Mouse (Mus musculus) gastrocnemius, adult 2 months (tissue): Measurements from ENCODE around the gene Rps26. TPM values are rescaled to one million over a fixed set of nuclear protein-coding genes. Genes with fewer than 3 reads are reported as not detected.
"Not testable (repeated sequence)": the region's sequence is repeated elsewhere in the genome, so short reads cannot be mapped to it uniquely, and the experiment has no call there.

Source experiments
- DNase-seq: peaks from one replicate; pipeline ENCODE4 v3.0.0; 2022
- H3K27ac ChIP-seq: fragments of 200-600 bp; 2 replicates; pipeline ENCODE4 v1.8.1; 2022; ENCODE audit warnings: mild to moderate bottlenecking
- H3K4me3 ChIP-seq: fragments of 200-600 bp; 2 replicates; pipeline ENCODE4 v1.8.1; 2022; ENCODE audit warnings: mild to moderate bottlenecking, moderate library complexity
- CTCF ChIP-seq: fragments of 200-600 bp; IDR thresholded peaks from 2 replicates; pipeline ENCODE4 v1.8.1; 2022; ENCODE audit warnings: antibody characterized with exemption, mild to moderate bottlenecking, moderate library complexity
- intact Hi-C: fragments of 180-260 bp; cut with DNase I; formaldehyde crosslinking; loops from one replicate; pipeline ENCODE4 v1.15.1; 2025
- total RNA-seq, 2 experiments: library from RNA; stranded (reverse); gene quantifications; 2 replicates each; pipeline ENCODE4 v1.2.3; 2021

Gene Rps26
- total RNA-seq, 2 experiments from 2014 or later: 299 to 383 TPM

- intact Hi-C loops: no loop called here
- no peak for DNase-seq
- H3K27ac ChIP-seq: no peak overlapping the region
- no peak for TF ChIP-seq CTCF
- H3K4me3 ChIP-seq: no peak overlapping the region
Observed at GRCm38 (mm10) chr10:128635697-128636096, 9.2 kb upstream of the Rps26 start.

- intact Hi-C loops: no loop called here
- no peak for TF ChIP-seq CTCF
- Histone ChIP-seq H3K27ac (no peak overlapping the region), H3K4me3 (no peak overlapping the region)
- DNase-seq: no peak
Observed at GRCm38 (mm10) chr10:128631571-128631970, 5.0 kb upstream of the Rps26 start.

GRCm38 (mm10) chr10:128630306-128630705 lies 3.8 kb upstream of the Rps26 start:
- H3K4me3 ChIP-seq, H3K27ac ChIP-seq, intact Hi-C loops, DNase-seq: not testable (repeated sequence)

GRCm38 (mm10) chr10:128629746-128630145 lies 3.2 kb upstream of the Rps26 start:
- intact Hi-C loops: loop anchor here (5.0 to 10.0 kb wide), 2 partner anchors 43 to 175 kb away; partner anchors contain the start of genes Dnajc14, Suox and Tmem198b
- no peak for TF ChIP-seq CTCF
- no peak for DNase-seq
- no peak overlapping the region for H3K27ac ChIP-seq
- no peak overlapping the region for H3K4me3 ChIP-seq

DNA sequence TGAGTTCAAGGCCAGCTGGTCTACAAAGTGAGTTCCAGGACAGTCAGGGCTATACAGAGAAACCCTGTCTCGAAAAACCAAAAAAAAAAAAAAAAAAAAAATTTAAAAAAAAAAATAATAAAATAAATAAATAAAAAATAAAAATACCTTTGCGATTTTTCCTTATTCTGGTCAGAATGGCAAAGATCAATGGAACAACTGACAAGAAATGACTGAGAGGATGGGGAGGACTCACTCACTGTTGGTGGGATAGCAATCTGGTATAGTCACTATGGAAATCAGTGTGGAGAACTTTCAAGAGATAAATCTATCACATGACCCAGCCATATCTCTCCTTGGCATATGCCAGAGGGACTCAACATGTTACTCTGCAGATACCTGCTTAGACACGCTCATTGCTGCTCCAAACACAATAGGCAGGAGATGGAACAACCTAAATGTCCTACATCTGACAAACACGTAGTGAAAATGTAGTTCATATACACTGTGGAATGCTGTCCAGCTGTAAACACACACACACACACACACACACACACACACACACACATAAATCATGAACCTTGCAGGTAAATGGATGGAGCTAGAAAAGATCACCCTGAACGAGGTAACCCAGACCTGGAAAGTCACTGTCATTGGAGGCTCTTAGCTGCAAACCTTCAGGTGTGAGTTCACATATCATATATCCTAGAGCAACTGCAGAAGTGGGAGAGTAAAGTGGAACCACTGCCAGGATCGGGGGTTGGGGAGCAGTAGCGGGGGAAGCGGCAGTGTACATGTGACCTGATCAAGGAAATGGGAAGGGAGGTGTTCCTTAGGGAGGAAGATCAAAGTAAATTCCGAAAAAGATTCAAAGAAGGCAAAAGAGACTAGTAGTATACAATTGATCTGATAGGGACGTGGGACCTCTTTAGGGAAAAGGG lies 1.1 kb upstream of the Rps26 start:
- H3K4me3 ChIP-seq: no peak overlapping the region
- DNase-seq: no peak
- TF ChIP-seq CTCF: no peak
- intact Hi-C loops: loop anchor here (2.0 to 10.0 kb wide), 3 partner anchors 45 to 177 kb away; partner anchors contain the start of genes Dnajc14, Pa2g4, Suox and Tmem198b
- H3K27ac ChIP-seq: no peak overlapping the region

GRCm38 (mm10) chr10:128625287-128625894 lies 1.2 kb downstream of the Rps26 start:
- no peak for DNase-seq
- Histone ChIP-seq H3K4me3 (peak overlapping the region; percentile 85), H3K27ac (peak overlapping the region; percentile 99)
- intact Hi-C loops: loop anchor here (5.0 to 10.0 kb wide), 2 partner anchors 47 to 179 kb away; partner anchors contain the start of genes Dnajc14, Suox and Tmem198b
- TF ChIP-seq CTCF: no peak

DNA sequence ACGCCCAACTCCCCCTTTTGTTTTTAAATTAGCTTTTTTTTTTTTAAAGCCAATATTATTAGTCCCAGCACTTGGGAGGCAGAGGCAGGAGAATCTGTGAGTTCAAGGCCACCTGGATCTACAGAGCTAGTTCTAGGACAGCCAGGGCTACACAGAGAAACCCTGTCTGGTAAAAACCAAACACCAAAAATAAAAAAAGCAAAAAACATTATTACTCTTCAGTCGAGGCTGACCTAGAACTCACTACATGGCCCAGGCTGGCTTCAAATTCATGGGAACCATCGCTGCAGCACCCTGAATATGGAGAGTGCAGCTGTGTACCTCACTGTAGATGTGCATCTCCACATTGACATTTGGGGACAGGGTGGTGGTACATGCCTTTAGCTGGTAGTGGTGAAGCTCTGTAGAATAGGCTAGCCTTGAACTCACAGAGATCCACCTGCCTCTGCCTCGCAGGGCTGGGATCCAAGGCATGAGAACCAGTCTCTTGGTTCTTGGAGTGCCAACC lies 3.4 kb downstream of the Rps26 start:
- H3K4me3 ChIP-seq, DNase-seq, H3K27ac ChIP-seq: not testable (repeated sequence)
- intact Hi-C loops: loop anchor here (10.0 kb wide), 1 partner anchor 182 kb away; the partner anchor contains the start of genes Dnajc14 and Tmem198b

- TF ChIP-seq CTCF: no peak
- Histone ChIP-seq H3K4me3 (no peak overlapping the region), H3K27ac (no peak overlapping the region)
- intact Hi-C loops: loop anchor here (10.0 kb wide), 1 partner anchor 182 kb away; the partner anchor contains the start of genes Dnajc14 and Tmem198b
- DNase-seq: no peak
Observed at GRCm38 (mm10) chr10:128622702-128623101, 3.8 kb downstream of the Rps26 start.

DNA sequence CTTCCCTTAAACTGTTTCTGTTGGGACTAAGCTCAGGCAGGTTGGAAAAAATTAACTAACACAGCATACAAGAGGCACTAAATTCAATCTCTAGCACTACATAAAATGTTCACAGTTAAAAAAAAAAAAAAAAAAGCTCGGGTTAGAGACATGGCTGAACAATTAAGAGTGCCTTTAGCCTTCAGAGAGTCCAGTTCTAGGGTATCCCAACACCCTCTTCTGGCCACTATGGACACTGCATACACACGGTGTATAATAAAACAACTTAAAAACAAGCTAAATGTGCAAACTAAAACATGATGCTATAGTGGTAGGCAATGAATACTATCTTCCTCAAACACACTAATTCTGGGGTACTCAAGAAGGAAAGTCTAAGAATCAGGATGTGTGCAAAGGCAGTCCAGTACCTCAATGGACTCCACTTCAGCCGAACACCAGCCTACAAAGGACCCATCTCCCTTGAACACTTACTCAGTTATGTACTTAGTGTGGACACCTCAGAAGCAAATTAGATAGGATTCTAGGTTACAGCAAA lies 4.5 kb downstream of the Rps26 start:
- intact Hi-C loops: loop anchor here (10.0 kb wide), 1 partner anchor 183 kb away; the partner anchor contains the start of genes Dnajc14 and Tmem198b
- Histone ChIP-seq H3K27ac (no peak overlapping the region), H3K4me3 (no peak overlapping the region)
- TF ChIP-seq CTCF: no peak
- DNase-seq: no peak

- no peak for TF ChIP-seq CTCF
- H3K4me3 ChIP-seq: no peak overlapping the region
- no peak for DNase-seq
- intact Hi-C loops: loop anchor here (10.0 kb wide), 1 partner anchor 185 kb away; the partner anchor contains the start of genes Dnajc14 and Tmem198b
- no peak overlapping the region for H3K27ac ChIP-seq
Observed at GRCm38 (mm10) chr10:128620241-128620640, 6.3 kb downstream of the Rps26 start.

DNA sequence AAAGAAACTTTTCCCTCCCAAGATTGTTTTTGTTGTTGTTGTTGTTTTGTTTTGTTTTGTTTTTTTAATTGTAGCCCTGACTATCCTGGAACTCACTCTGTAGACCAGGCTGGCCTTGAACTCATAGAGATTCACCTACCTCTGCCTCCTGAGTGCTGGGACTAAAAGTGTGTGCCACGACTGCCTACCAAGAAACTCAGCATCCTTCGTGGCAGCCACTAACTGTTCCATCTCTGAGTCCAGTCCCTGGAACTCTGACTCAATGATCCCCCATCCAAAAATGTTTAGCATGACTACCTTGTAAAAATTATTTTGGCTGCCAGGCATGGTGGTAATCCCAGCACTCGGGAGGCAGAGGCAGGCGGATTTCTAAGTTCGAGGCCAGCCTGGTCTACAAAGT lies 7.4 kb downstream of the Rps26 start:
- DNase-seq, H3K27ac ChIP-seq, intact Hi-C loops, H3K4me3 ChIP-seq: not testable (repeated sequence)

GRCm38 (mm10) chr10:128618570-128618969 lies 8.0 kb downstream of the Rps26 start:
- H3K4me3 ChIP-seq: no peak overlapping the region
- no peak overlapping the region for H3K27ac ChIP-seq
- no peak for DNase-seq
- intact Hi-C loops: no loop called here
- no peak for TF ChIP-seq CTCF

GRCm38 (mm10) chr10:128615798-128616448 lies 10.6 kb downstream of the Rps26 start:
- H3K27ac ChIP-seq, intact Hi-C loops, H3K4me3 ChIP-seq, DNase-seq: not testable (repeated sequence)
